Mouse (Mus musculus) forelimb bud, embryonic 11.5 days (tissue): Measurements from ENCODE around the gene Pdgfra.

ENCODE experiments used
- DNase-seq: peaks from one replicate; pipeline ENCODE4 v3.0.0-alpha.2; 2012; ENCODE audit warnings: low read depth, low spot score

Gene Pdgfra

GRCm38 (mm10) chr5:75152021-75152425 is at the start of gene Pdgfra:
TSS of gene Pdgfra (plus strand) at chr5:75152292.
- peak; percentile 90 for DNase-seq

GRCm38 (mm10) chr5:75106511-75106910 is 45.6 kb upstream of the Pdgfra start:
- DNase-seq = no peak

GRCm38 (mm10) chr5:75109368-75109767 is 42.7 kb upstream of the Pdgfra start:
- no peak for DNase-seq

- DNase-seq = no peak
These were observed 40.3 kb upstream of the Pdgfra start for GRCm38 (mm10) chr5:75111781-75112180.

GRCm38 (mm10) chr5:75118840-75119239 is 33.3 kb upstream of the Pdgfra start:
- DNase-seq = peak; percentile 17

- no peak for DNase-seq
These were observed 30.4 kb upstream of the Pdgfra start for GRCm38 (mm10) chr5:75121646-75122045.

GRCm38 (mm10) chr5:75134681-75135080 is 17.4 kb upstream of the Pdgfra start:
- DNase-seq = no peak

- peak; percentile 88 for DNase-seq
These were observed 9.0 kb upstream of the Pdgfra start for GRCm38 (mm10) chr5:75143092-75143491.

GRCm38 (mm10) chr5:75143767-75144166 is 8.3 kb upstream of the Pdgfra start:
- no peak for DNase-seq

- no peak for DNase-seq
These were observed 6.8 kb upstream of the Pdgfra start for GRCm38 (mm10) chr5:75145341-75145740.

- no peak for DNase-seq
These were observed 5.6 kb upstream of the Pdgfra start for GRCm38 (mm10) chr5:75146469-75146868.

- peak; percentile 87 for DNase-seq
These were observed 3.6 kb upstream of the Pdgfra start for GRCm38 (mm10) chr5:75148343-75149127.

- no peak for DNase-seq
These were observed 2.7 kb upstream of the Pdgfra start for GRCm38 (mm10) chr5:75149380-75149779.

GRCm38 (mm10) chr5:75149880-75150279 is 2.2 kb upstream of the Pdgfra start:
- peak; percentile 76 for DNase-seq

- DNase-seq = peak; percentile 84
These were observed 1.6 kb upstream of the Pdgfra start for GRCm38 (mm10) chr5:75150341-75150981.

GRCm38 (mm10) chr5:75151146-75151900 is 769 bp upstream of the Pdgfra start:
- peak; percentile 90 for DNase-seq

- DNase-seq = peak; percentile 89
These were observed 916 bp downstream of the Pdgfra start for GRCm38 (mm10) chr5:75152791-75153625.

GRCm38 (mm10) chr5:75153626-75153960 is 1.5 kb downstream of the Pdgfra start:
- DNase-seq = no peak

GRCm38 (mm10) chr5:75153961-75154620 is 2.0 kb downstream of the Pdgfra start:
- no peak for DNase-seq

GRCm38 (mm10) chr5:75154621-75155235 is 2.6 kb downstream of the Pdgfra start:
- DNase-seq = peak; percentile 76

- no peak for DNase-seq
These were observed 3.2 kb downstream of the Pdgfra start for GRCm38 (mm10) chr5:75155281-75155680.
